Mouse (Mus musculus): ENCODE data around the gene Stard13. TPM values are rescaled to one million over a fixed set of nuclear protein-coding genes. Genes with fewer than 3 reads are reported as not detected.

The Stard13 gene
- total RNA-seq, 4 experiments from 2014 or later = 13.0 to 17.2 (median 14.3) TPM

DNA sequence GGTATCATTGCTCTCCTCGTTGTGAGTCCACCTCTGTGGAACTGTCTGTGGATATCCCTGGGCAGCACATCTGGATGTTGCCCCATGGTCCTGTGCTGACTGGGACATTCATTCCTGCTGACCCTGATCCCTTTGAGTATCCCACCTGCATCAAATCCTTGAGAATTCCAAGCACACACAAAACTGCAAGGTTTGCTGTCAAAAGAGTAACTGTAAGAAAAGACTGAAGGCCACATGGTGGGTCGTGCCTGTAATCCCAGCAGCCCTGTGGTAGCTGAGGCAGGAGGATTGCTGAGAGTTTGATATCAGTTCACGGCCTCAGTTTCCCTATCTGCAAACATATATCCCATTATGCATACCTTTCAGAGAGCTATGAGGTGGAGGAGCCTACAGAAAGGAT is 126.8 kb downstream of the Stard13 start:
- no peak for DNase-seq (ENCODE audit: low spot score in 2 of 2)

DNA sequence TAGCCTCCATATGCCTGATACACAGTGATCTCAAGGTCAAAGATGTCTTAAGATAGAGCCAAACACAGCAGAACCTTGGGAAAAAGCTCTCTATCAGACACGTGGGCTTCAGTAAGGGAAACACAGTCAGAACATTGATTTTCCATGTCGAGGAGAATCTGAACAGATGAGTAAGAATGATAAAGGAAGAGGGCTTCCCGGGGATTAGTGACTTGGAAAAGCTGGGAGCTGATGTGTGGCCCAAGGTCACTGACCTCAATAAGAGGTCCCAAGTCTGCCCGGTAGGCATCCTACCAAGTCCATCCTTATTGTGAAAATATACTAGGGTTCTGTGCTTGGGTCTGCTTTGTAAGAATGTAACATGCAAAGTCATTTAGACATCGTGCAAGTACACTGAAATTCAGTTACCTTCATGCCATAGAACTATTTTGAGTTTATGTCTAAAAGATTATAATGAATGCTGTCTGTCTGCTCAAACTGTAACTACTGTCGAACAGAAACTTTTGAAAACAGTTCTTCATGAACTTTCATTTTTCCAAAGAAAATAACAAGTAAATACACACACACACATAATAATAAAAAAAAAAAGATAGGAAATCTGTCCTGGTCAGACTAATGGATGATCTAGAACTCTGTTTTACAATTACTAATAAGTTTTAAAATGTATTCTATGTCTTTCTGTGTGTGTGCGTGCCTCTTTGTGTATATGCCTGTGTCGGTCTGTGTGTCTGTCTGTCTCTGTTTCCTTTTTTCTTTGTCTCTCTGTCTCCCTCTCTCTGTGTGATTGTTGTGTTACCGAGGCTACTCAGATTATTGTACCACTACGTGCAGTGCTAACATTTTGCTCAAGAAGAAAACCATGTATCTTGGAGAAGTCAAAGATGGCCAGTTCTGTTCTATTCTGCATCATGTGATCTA is 128.3 kb downstream of the Stard13 start:
- DNase-seq (ENCODE audit: low spot score in 2 of 2) = no peak

DNA sequence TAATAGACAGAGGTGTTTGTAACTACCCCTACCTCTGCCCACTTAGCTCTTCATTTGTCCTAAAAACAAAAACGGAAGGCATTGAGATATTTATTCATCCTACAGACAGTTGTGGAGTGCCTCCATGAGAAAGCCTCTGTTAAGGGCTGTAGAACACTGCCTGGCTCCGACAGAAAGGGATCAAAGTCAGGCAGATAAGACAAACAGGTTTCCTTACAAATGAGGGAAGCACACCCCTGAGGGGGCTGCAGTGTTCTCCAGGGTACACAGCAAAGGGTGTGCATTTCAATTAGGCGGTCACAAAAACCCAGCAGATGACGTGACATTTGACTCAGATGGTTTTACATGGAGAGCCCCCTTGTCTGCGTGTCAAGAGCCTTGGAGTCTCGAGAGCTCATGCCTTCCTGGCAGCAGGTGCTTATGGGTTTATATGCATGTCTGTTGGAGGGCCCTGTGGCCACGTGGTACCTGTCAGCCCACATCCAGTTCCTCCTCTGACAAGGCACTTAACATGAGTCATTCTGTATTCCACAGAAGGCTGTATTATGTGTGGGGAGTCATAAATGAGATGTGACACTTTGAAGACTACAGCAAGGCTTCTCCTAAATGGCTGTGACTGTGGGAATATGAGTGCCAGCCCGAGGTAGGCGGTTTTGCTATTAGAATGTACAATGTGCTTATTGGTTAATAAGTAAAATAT is 129.1 kb downstream of the Stard13 start:
- DNase-seq (ENCODE audit: low spot score in 2 of 2) = peak in 1 of 2 experiments; percentile 42

DNA sequence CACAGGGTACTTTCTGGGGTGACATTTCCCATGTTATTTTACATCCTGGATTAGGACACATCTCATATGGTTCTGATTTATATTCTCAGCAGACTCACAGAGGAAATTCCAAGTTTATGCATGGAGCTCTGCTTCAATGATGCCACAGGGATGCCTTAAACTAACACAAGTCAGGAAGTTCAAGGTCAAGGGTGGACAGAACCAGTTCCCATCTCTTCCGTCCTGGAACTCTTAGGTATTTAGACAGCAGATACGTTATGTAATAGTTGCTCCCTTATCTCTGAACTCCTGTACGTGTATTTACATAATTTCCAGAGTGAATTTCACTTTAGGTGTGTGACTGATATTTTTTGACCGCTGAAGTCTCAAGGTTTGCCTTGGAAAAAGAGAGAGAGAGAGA is 130.4 kb downstream of the Stard13 start:
- DNase-seq (ENCODE audit: low spot score in 2 of 2) = no peak

DNA sequence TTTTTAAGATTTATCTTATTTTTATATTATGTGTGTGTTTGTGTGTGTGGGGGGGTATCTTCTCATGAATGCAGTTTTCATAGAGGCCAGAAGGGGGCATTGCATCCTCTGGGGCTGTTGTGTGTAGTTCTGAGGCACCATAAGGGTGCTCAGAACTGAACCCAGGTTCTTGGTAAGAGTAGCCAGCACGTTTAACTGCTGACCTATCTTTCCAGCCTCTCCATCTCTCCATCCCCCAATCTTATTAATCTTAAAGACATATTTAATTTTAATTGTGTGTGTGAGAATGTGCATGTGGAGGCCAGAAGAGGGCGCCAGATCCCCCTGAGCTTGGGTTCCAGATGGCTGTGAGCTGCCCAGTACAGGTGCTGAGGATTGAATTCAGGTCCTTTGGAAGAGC is 131.4 kb downstream of the Stard13 start:
- DNase-seq (ENCODE audit: low spot score in 2 of 2) = no peak

DNA sequence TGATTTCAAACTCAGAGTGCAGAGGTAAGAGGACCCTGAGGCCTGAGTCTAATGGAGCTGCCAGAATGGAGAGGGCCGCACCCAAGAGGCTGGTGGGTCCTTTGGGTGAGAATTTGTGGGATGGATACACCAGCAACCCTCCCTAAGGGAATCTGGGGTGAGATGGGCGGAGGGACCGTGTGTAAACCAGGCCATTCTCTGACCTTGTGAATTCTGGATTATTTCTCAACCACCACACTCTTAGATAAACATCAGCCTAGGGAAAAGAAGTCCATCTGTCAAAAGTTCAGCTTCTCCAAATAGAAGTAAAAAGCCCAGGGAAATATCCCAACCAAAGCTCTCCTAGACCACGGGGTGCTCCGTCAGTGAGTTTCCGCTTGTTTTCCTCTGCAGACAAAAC is 137.6 kb downstream of the Stard13 start:
- DNase-seq (ENCODE audit: low spot score in 2 of 2) = no peak

DNA sequence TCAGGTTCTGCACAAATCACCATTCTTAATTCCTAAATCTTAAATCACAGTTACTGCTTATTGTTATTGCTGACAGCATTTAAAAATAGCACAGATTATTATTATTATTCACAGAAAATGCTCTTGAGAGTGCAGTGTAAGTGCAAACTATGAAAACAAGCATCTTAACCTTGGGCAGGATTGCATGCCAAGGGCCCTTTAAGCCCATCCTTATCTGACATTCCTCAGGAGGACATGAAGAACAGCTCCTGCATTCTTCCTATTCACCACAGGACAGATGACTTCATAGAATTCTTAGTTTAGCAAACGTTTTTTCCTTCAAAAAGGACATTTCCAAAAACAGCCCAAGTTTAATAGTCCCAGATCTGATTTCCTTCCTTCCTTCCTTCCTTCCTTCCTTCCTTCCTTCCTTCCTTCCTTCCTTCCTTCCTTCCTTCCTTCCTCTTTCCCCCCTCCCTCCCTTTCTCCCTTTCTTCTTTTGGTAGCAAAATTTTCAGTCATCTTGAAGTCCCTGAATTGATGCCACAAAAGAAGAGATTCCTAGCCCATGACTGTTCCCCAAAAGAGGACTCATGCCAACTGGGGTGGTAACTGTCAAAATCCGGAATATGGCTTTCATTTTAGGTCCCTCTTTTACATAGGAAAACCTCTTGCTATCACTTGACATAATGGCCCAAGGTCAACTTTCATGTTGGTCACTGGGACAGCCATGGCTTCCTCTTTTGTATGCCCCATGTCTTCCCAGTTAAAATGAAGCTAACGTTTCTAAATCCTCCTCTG is 140.6 kb downstream of the Stard13 start:
- no peak for DNase-seq (ENCODE audit: low spot score in 2 of 2)

DNA sequence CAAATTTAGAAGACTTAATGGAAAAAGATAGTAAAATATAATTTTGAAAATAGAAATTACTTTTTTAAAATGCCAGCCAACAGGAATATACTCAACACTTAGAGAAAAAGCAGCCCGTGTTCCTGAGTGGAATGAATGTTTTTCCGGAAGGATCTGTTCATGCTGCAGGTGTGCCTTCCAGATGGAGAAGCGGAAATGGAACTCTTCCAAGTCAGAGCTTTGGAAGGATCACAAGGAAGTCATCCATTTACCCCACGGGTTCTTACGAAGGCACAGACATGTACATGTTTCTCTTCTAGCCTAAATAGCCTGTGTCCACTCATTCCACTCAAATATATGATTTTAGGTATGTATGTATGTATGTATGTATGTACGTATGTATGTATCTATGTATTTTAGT is 142.6 kb downstream of the Stard13 start:
- no peak for DNase-seq (ENCODE audit: low spot score in 2 of 2)

DNA sequence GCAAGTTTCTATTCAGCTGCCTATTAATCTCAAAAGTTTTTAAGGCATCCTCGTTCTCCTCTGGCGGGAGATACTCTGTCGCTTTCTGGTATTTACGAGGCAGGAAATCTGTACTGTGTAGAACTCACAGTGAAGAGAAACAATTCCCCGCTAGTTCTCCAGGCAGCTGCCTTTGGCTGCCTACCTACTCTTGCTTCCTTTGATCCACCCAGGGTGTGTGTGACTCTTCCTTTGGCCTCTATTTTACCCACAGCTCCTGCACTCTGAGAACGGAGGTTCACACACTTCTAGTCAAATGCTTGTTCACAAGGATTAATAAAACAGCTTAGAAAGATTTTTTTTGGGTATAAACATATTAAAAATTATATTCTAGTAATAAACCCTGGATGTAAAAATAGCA is 144.4 kb downstream of the Stard13 start:
- DNase-seq (ENCODE audit: low spot score in 2 of 2) = no peak

DNA sequence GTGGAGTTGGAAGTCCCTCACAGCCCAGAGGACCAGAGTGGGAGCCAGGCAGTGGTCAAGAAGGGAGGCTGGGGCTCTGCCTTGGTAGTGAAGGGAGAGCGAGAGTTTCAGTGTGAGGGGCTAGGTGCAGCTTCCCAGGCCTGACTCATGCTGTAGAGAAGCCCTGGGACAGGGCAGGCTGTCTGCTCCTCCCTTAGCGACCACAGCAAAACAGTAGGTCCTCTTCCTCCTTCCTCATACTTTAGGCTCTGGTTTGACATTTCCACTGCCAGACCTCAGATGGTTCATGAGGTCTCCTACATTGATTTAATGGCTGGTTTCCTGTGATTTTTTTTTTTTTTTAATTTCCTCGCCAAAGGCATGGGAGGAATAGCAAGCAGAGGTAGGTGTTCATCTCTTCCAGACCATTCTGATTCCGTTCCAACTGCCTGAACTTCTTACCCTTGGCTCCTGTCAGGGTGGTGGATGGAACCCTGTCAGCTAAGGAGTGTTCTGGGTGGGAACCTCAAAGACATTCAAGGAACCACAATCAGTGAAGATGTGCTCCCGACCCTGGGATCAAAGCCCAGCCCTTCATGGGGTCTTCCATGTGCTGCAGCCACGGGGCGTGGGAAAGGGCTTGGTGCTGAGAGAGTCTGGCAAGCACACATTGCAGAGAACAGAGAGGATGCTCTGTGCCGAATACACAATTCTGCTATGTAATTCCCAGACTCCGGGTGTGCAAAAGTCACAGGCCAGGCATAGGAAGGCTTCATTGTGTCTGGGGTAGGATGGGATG is 147.0 kb downstream of the Stard13 start:
- DNase-seq (ENCODE audit: low spot score in 2 of 2) = no peak

DNA sequence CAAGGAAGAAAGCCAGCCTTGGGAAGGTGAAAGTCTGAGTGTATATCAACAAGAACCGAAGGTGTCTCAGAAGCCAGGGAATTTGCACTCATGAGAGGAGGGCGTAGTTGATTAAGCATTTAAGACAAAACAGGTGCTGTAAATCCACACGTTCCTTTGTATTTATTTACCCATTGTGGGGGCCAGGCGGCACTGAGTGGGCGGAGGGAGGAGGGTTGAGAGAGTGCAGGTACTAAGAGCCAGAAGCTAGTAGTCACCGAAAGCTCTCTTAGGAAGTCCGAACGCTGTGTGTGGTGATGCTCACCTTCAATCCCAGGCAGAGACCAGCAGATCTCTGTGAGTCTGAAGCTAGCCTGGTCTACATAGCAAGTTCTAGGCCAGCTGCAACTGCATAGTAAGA is 147.9 kb downstream of the Stard13 start:
- no peak for DNase-seq (ENCODE audit: low spot score in 2 of 2)

DNA sequence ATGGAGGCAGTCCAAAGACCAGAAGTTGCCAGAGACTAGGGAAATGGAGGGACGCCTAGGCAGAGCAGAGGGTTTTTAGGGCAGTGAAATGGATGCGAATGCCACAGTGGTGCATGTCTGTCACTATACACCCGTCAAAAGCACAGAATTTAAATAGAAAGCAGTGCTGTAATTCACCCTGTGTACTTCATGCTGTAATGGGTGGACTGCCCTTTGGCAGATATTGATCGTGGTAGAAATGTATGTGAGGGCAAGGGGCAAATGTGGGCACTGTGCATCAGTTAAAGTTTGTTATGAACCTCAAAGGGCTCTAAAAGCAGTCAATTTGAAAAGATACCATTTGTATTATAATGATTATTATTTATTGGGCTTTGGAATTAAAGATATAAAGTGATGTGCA is 153.4 kb downstream of the Stard13 start:
- no peak for DNase-seq (ENCODE audit: low spot score in 2 of 2)

DNA sequence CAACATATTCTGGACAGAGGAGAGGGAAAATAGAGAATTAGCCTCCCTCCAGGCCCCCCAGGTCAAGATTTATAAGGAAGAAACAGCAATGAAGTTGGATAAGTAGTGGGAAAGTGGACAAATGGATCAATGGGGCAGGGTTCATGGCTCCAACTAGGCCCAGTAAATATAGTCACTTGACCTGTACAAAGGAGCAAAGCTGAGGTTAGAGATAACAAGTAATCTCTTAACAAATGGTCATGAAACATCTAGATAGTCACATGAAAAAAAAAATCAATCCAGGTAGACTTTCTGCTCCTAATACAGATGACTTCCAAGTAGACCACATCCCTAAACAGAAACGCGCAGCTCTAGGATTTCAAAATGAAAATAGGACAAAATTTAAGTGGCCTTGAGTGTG is 155.7 kb downstream of the Stard13 start:
- DNase-seq (ENCODE audit: low spot score in 2 of 2) = no peak

DNA sequence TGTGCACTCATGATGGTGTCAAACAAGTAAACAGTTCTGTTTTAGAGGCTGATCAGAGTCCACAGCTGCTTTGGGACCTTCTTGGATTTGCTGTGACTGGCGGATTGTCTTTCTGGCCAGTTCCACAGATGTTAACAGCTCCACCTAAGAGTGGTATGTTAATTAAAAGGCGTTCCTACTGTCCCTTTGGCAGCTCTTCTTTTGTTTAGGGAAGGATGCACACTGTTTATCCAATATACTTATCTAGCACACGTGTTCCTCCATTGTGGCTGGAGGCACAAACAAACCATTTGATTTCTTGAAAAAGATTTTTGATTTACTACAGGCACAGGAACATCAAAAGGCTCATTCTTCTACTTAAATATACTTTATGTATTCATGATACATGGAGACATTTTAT is 156.7 kb downstream of the Stard13 start:
- no peak for DNase-seq (ENCODE audit: low spot score in 2 of 2)

DNA sequence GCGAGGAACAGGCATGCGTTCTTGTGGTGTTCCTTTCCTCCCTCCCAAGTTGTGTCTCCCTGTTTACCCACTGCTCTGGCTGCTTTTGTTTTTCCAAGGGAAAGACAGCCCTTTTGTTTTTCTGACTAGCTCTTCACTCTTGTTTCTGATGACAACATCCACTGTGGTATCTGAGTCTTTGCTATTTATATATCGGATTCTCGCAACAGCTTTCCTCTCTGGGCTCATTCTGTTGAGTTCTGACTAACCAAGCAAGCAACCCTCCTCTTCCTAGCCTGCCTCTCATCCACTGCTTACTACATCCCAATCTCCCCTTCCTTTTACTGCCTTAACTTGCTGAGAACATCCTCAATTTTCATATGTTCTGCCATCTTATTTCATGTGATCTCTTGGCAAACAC is 159.4 kb downstream of the Stard13 start:
- DNase-seq (ENCODE audit: low spot score in 2 of 2) = no peak

DNA sequence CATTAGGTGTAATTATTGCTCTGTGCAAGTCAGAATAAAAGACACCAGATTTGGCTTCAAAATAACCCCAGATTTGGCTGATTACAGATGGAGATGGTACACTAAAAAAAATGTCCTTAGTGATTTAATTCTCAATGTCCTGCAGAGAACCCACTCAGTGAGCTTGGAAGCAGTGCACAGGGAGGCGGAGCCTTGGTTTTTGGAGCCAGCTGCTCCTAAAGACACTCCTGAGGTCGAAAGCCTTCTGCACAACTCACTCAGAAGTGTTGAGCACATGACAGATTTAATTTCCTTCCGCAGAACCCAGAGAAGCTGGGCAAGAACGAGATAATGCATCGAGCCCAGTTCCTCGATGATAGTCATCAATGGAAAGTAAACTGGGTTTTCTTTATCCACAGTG is 162.2 kb downstream of the Stard13 start:
- no peak for DNase-seq (ENCODE audit: low spot score in 2 of 2)

DNA sequence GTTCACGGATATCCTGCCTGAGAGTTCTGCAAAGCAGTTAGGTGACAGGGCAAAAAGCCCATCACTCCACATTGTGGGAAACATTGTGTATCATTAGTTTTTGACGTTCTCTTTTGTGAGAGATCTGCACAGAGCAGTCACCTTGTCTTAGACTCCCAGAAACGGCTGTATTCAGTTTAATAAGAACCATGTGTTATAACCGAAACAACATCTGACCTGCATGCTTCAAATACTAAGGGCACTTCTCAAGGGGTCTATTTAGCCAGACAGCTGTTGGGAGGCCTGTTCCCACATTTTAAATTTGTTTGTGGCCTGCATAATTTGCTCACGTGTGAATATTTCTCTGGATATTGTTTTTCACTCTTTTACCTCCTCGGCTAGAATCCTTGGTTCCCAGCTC is 162.7 kb downstream of the Stard13 start:
- DNase-seq (ENCODE audit: low spot score in 2 of 2) = no peak

DNA sequence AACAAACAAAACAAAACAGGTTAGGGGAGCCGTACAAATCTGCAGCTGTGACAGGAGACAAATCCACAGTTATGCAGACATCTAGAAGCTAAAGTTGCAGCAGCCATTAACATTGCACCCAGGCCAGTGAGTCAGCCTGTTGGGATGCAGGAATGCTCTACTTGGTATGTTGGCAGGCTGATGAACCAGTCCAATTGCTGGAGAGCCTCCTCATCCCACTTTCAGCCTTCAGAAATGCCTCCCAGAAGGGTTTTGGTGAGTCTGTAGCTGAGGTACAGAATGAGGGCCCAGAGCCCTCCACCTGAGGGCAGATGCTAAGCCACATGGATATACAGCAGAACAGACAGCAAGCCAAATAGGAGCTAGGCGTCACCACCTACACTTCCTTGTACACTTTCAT is 164.1 kb downstream of the Stard13 start:
- DNase-seq (ENCODE audit: low spot score in 2 of 2) = no peak

DNA sequence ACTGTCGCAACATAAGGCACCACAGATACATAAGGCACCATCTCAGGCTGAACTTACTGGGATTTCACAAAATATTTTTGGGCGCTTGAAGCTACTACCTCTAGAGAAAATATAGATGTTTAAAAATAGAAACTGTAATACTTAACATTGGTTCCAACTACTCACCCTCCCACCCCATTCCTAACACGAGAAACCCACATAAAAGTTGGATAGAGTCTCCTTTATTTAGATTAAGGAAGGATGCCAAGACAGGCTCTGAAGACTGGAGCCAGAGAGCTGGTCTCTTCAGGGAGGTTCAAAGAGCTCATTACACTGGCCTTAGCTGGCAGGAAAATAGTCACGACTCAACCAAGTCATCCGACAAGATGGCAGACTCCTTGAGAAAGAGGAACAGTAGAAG is 167.6 kb downstream of the Stard13 start:
- no peak for DNase-seq (ENCODE audit: low spot score in 2 of 2)

DNA sequence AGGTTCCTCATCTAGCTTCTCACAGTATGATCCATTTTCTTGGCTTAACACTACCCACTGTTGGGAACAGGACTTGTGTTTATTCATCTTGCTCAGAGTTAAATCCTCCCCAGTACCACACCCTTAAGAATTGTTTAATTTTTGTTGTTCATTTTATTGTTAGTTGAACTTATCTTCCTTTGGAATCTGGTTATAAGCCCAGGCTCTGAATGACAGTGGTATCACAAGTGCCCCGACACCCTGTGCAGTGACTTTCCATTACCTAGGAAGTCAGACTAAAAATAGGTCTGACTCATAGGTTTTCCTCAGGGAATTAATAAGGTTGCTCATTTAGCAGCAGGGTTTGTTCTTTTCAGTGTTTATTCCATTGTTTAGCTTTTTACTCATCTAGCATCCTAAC is 168.4 kb downstream of the Stard13 start:
- no peak for DNase-seq (ENCODE audit: low spot score in 2 of 2)

DNA sequence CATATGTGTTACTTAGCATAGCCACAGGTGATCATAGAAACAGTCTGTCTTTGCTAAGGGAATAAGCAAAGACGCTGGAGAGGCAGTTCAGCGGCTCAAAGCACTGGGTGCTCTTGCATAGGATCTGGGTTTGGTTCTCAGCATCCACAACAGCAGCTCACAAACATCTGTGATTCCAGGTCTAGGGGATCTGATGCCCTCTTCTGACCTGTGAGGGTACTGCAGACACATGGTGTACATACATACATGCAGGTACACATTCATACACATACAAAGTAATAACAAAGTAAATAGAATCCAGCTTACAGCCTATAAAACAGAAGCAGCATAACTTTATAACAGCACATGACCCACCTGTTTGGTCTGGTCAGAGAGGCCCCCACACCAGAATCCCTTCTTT is 171.7 kb downstream of the Stard13 start:
- no peak for DNase-seq (ENCODE audit: low spot score in 2 of 2)

All from left cerebral cortex, adult 8-10 months (tissue).